Comparison of ENCODE assay signal across 10 mouse cellular contexts in genomic region chr6:53267036-53267435, GRCm38 (mm10). TPM values are rescaled to one million over a fixed set of nuclear protein-coding genes. Genes with fewer than 3 reads are reported as not detected.
A peak's percentile ranks its signal among the peaks of the same experiment; 100 is the strongest.
DNase-seq lines count a peak whose midpoint lies in the region; ATAC-seq and TF ChIP-seq lines count a peak whose summit lies in the region.
"Had no signal": no experiment of that assay in that cellular context is flagged by ENCODE, and none has a peak within 500 bp of the region (broad histone marks: within the 10 kb centered on the region; RNA-seq: fewer than 3 reads in every experiment).

No protein-coding gene starts in this region.

- TF ChIP-seq CTCF in midbrain, postnatal 0 days (IDR thresholded peaks at IDR 0.05) = peak; percentile 60
- peak; percentile 62 for TF ChIP-seq CTCF in heart, postnatal 0 days (IDR thresholded peaks at IDR 0.05; ENCODE audit: low read depth)
- no peak for TF ChIP-seq CTCF in kidney, adult 2 months (conservative IDR thresholded peaks at IDR 0.05; ENCODE audit: insufficient read depth, insufficient read length, low read depth, low read length)

- no peak overlapping the region for H3K4me3 ChIP-seq in midbrain, postnatal 0 days (ENCODE audit: low read depth, low read length)
- H3K4me3 ChIP-seq in midbrain, embryonic 10.5 days = no peak overlapping the region
- H3K4me3 ChIP-seq in heart, postnatal 0 days (ENCODE audit: low read depth, low read length) = 0 out of 2 replicates have a peak overlapping the region, but pooled peaks have one; percentile 13
- no peak overlapping the region for H3K4me3 ChIP-seq in kidney, adult 2 months (ENCODE audit: insufficient read depth, low read depth, low read length)
- H3K4me3 ChIP-seq: erythroblast, embryonic 14.5 days had no signal

- H3K27me3 ChIP-seq in midbrain, postnatal 0 days (ENCODE audit: insufficient read depth, low read length) = no peaks in the 10 kb centered on the region
- peaks cover 6% of the 10 kb centered on the region; the same call in 1 of the 2 replicates for H3K27me3 ChIP-seq in midbrain, embryonic 10.5 days (ENCODE audit: low read depth, poor library complexity, severe bottlenecking)
- H3K27me3 ChIP-seq in heart, postnatal 0 days (ENCODE audit: control insufficient read depth, insufficient read depth, low read length) = no peaks in the 10 kb centered on the region
- H3K27me3 ChIP-seq in kidney, adult 2 months (replicated peaks; ENCODE audit: control insufficient read depth, insufficient read depth, low read length) = no peaks in the 10 kb centered on the region

- peak; percentile 49 to 71 for DNase-seq in cerebellum, postnatal 10 days
- DNase-seq in cerebellum, adult 9-11 months = no peak
- DNase-seq in midbrain, postnatal 0 days (ENCODE audit: low spot score) = peak; percentile 77
- no peak for DNase-seq in midbrain, embryonic 10.5 days (ENCODE audit: low spot score)
- peak; percentile 61 for DNase-seq in heart, postnatal 0 days (ENCODE audit: low spot score)
- no peak for DNase-seq in urinary bladder, adult 2 months (ENCODE audit: low spot score)
- no peak for DNase-seq in kidney, adult 2 months
- DNase-seq in adrenal gland, postnatal 25 days = no peak

- no peak for TF ChIP-seq POLR2A in kidney, adult 2 months (IDR thresholded peaks at IDR 0.05; ENCODE audit: low read depth, low read length)

- no peak for ATAC-seq in midbrain, postnatal 0 days (ENCODE audit: low FRiP score)
- ATAC-seq in heart, postnatal 0 days (ENCODE audit: insufficient read depth, low read depth) = no peak

- WGBS in midbrain, postnatal 0 days = 30% methylated on average over 7 of the region's 7 CpGs
- 30% methylated on average over 7 of the region's 7 CpGs for WGBS in midbrain, embryonic 10.5 days
- 20% methylated on average over 7 of the region's 7 CpGs for WGBS in heart, postnatal 0 days
- 21% methylated on average over 7 of the region's 7 CpGs for WGBS in kidney, adult 2 months

- no peak for TF ChIP-seq EP300 in heart, postnatal 0 days (IDR thresholded peaks at IDR 0.05; ENCODE audit: low read depth)

- no peak overlapping the region for H3K27ac ChIP-seq in midbrain, postnatal 0 days (ENCODE audit: low read depth, low read length)
- H3K27ac ChIP-seq in midbrain, embryonic 10.5 days (replicated peaks) = no peak overlapping the region
- no peak overlapping the region for H3K27ac ChIP-seq in heart, postnatal 0 days (ENCODE audit: low read depth)
- H3K27ac ChIP-seq in kidney, adult 2 months (ENCODE audit: insufficient read depth, low read depth, low read length) = no peak overlapping the region

- H3K36me3 ChIP-seq in midbrain, postnatal 0 days (ENCODE audit: insufficient read depth, low read length) = no peaks in the 10 kb centered on the region
- no peaks in the 10 kb centered on the region for H3K36me3 ChIP-seq in midbrain, embryonic 10.5 days
- H3K36me3 ChIP-seq in heart, postnatal 0 days (replicated peaks; ENCODE audit: control insufficient read depth, insufficient read depth, low read length) = no peaks in the 10 kb centered on the region
- no peaks in the 10 kb centered on the region for H3K36me3 ChIP-seq in kidney, adult 2 months (ENCODE audit: control insufficient read depth, insufficient read depth, low read length)

- H3K4me1 ChIP-seq in midbrain, postnatal 0 days (ENCODE audit: insufficient read depth, low read length) = peaks cover 4% of the 10 kb centered on the region; the same call in 1 of the 2 replicates
- H3K4me1 ChIP-seq in midbrain, embryonic 10.5 days = peaks cover 10% of the 10 kb centered on the region
- H3K4me1 ChIP-seq in heart, postnatal 0 days (ENCODE audit: control insufficient read depth, insufficient read depth) = 0 out of 2 replicates have a peak, but pooled peaks cover 7% of the 10 kb centered on the region
- no peaks in the 10 kb centered on the region for H3K4me1 ChIP-seq in kidney, adult 2 months (ENCODE audit: control insufficient read depth, insufficient read depth, low read length)

- H3K9me3 ChIP-seq in midbrain, postnatal 0 days (ENCODE audit: low read length) = no peaks in the 10 kb centered on the region
- no peaks in the 10 kb centered on the region for H3K9me3 ChIP-seq in midbrain, embryonic 10.5 days (replicated peaks)
- no peaks in the 10 kb centered on the region for H3K9me3 ChIP-seq in heart, postnatal 0 days (replicated peaks; ENCODE audit: control insufficient read depth, low read length)

- H3K9ac ChIP-seq in midbrain, postnatal 0 days (replicated peaks; ENCODE audit: low read length, poor library complexity, severe bottlenecking) = no peak overlapping the region
- no peak overlapping the region for H3K9ac ChIP-seq in heart, postnatal 0 days (replicated peaks; ENCODE audit: low read depth, low read length)

- H3K4me2 ChIP-seq in midbrain, postnatal 0 days (ENCODE audit: low read depth, low read length, poor library complexity, severe bottlenecking) = no peak overlapping the region
- peak overlapping the region; percentile 41 for H3K4me2 ChIP-seq in heart, postnatal 0 days (ENCODE audit: low read depth, low read length)

RNA-seq across cellular contexts. Expression of gene Creb5, which starts 20.0 kb away (rescaled TPM):
- total RNA-seq in midbrain, postnatal 0 days (2014; rRNA removed) = 2.3 and 3.2 TPM in 2 replicates
- 1.6 and 1.7 TPM in 2 replicates for polyA plus RNA-seq in midbrain, postnatal 0 days (2015; fragmentation: Nextera tagmentation; extraction: Ambion mirVana)
- polyA plus RNA-seq in midbrain, embryonic 10.5 days (2016; fragmentation: Nextera tagmentation; extraction: Ambion mirVana) = 4.8 and 5.4 TPM in 2 replicates
- total RNA-seq in heart, postnatal 0 days (2014; rRNA removed; ENCODE audit: low replicate concordance) = 17.8 and 31.8 TPM in 2 replicates
- 11.6 and 13.5 TPM in 2 replicates for polyA plus RNA-seq in heart, postnatal 0 days (2015; fragmentation: Nextera tagmentation; extraction: Ambion mirVana)
- polyA plus RNA-seq in urinary bladder, adult 2 months (2012; rRNA removed) = 1.9 and 2.6 TPM in 2 replicates
- 0.67 and 0.90 TPM in 2 replicates for polyA plus RNA-seq in kidney, adult 2 months (2012; rRNA removed)
- total RNA-seq in adrenal gland, postnatal 25 days (2021) = 2.0 and 2.8 TPM in 2 replicates
- total RNA-seq: megakaryocyte-erythroid progenitor cell, adult 5-6 weeks had no signal

Comparison
In these comparisons a context has a peak if more than half of its experiments do, and no peak if none do; other contexts are left out.
1. DNase-seq: peak in cerebellum, postnatal 10 days (2 of 2), midbrain, postnatal 0 days (single experiment) and heart, postnatal 0 days (single experiment); none in cerebellum, adult 9-11 months (single experiment), midbrain, embryonic 10.5 days (single experiment), urinary bladder, adult 2 months (single experiment), kidney, adult 2 months (single experiment) and adrenal gland, postnatal 25 days (single experiment).